Mouse (Mus musculus) layer of hippocampus, adult 2 months (tissue): ENCODE results near the gene Gpr25. TPM values are rescaled to one million over a fixed set of nuclear protein-coding genes. Genes with fewer than 3 reads are reported as not detected.

ENCODE experiments used
- DNase-seq, 2 experiments: peaks; one replicate each; pipeline ENCODE4 v3.0.0; 2022; ENCODE audit warnings: low spot score in 2 of 2
- H3K27ac ChIP-seq: fragments of 200-600 bp; 2 replicates; pipeline ENCODE4 v1.8.1; 2022
- H3K4me3 ChIP-seq: fragments of 200-600 bp; 2 replicates; pipeline ENCODE4 v1.8.1; 2022; ENCODE audit warnings: mild to moderate bottlenecking
- CTCF ChIP-seq: fragments of 200-600 bp; conservative IDR thresholded peaks from 2 replicates; pipeline ENCODE4 v1.8.1; 2022; ENCODE audit warnings: antibody characterized with exemption, mild to moderate bottlenecking, moderate library complexity
- total RNA-seq, 2 experiments: library from RNA; stranded (reverse); gene quantifications; 2 replicates each; pipeline ENCODE4 v1.2.3; 2021

The Gpr25 gene
- total RNA-seq, 2 experiments from 2014 or later, result 5.0 to 5.5 TPM

- TF ChIP-seq CTCF, result no peak
Observed at GRCm38 (mm10) chr1:136229040-136229373, 31.7 kb downstream of the Gpr25 start.

DNA sequence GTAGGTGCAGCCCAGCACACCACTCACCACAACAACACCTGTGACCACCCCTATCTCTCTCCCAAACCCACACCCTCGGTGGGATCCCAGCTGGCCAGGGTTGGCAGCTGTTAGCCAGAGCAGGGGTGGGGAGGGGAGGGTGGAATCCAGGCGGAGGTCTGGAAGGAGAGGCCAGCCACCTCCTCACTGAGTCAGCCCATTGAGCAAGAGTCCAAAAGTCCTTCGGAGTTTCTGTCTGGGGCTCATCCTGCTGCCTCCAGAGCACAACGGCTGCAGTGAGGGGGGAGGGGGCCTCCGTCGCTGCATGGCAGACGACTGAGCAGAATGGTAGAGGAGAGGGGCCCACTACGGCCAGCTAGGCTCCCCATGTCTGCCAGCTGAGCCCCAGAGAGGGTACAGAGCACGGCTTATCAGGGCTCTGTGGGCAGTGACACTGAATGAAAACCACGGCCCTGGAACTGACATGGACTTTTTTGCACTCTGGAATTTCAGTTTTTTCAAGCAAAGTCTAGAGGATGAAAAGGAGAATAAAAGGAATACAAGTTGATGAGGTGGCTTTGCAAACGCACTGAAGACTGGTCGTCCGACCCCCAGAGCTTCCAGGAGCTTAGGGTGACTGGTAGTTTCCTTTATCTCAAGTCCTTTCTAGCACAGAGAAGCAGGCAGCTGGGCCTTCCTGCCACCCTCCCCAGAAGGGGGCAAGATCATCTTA lies 32.2 kb downstream of the Gpr25 start:
- Histone ChIP-seq H3K27ac (no peak overlapping the region), H3K4me3 (no peak overlapping the region)
- DNase-seq, result no peak
- no peak for TF ChIP-seq CTCF

More at GRCm38 (mm10) chr1:136229040-136229373, 31.7 kb downstream of the Gpr25 start:
- Histone ChIP-seq H3K4me3 (no peak overlapping the region), H3K27ac (no peak overlapping the region)
- DNase-seq, result no peak

GRCm38 (mm10) chr1:136227870-136228269 lies 32.8 kb downstream of the Gpr25 start:
- no peak for TF ChIP-seq CTCF
- DNase-seq, result no peak
- no peak overlapping the region for H3K27ac ChIP-seq
- no peak overlapping the region for H3K4me3 ChIP-seq

DNA sequence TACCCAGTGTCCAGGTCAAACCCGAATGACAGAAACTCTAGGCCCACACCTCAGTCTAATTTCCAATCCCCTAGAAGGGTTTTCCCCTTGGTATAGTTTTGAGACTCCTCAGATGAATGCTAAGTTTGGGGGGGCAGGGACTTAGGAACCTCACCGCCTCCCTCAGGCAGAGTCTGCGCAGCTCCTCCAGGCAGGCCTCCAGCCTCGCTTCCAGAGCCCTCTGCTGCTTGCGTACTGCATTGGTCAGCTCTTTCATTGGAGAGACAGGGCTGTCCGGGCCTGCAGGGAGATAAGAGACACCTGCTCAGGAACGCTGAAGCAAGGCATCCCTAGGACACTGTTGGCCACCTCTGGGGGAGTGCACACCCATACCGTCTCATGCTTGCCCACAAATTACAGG lies 34.0 kb downstream of the Gpr25 start:
- no peak for DNase-seq

DNA sequence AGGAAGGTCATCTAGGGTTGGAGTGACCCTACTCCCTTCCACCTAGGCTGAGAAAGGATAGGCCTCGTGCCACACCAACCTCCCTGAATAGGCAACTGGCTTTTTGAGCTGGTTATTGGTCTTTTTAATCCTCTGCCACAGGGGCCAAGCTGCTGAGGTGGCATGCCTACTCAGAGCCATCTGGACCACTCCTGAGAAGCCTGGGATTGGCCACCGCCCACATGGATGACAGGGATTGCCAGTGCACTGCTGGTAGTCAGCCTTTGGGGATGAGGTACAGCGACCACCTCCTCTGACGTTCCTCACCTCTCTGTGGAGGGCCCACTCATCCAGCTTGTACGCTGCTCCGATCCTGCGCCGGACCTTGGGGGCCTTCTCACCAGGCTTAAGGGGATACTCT lies 34.8 kb downstream of the Gpr25 start:
- Histone ChIP-seq H3K4me3 (no peak overlapping the region), H3K27ac (no peak overlapping the region)
- no peak for DNase-seq
- TF ChIP-seq CTCF, result no peak

More for the DNA sequence above, 34.0 kb downstream of the Gpr25 start:
- TF ChIP-seq CTCF, result no peak
- H3K4me3 ChIP-seq, result no peak overlapping the region
- H3K27ac ChIP-seq, result no peak overlapping the region

- no peak for DNase-seq
- TF ChIP-seq CTCF, result no peak
- H3K27ac ChIP-seq, result no peak overlapping the region
- H3K4me3 ChIP-seq, result no peak overlapping the region
Observed at GRCm38 (mm10) chr1:136223758-136224342, 36.8 kb downstream of the Gpr25 start.

DNA sequence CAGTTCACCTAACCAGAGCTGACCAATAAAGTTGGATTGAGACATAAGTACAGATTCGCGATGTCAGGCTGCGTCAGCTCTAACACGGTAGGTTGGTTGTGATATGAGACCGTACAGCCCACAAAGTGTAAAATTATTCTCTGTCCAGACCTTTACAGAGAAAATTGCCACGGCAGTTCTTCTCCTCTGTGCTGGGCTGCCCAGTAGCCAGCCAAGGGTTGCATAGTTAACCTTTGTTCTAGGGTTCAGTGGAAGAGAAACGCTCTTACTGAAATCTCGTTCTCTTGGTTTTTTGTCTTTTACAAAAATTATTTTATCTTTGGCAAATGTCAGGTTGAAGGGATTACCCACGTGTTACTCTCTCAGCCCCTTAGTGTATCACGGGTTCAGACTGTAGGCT lies 38.3 kb downstream of the Gpr25 start:
- Histone ChIP-seq H3K4me3 (no peak overlapping the region), H3K27ac (no peak overlapping the region)
- no peak for TF ChIP-seq CTCF
- no peak for DNase-seq

DNA sequence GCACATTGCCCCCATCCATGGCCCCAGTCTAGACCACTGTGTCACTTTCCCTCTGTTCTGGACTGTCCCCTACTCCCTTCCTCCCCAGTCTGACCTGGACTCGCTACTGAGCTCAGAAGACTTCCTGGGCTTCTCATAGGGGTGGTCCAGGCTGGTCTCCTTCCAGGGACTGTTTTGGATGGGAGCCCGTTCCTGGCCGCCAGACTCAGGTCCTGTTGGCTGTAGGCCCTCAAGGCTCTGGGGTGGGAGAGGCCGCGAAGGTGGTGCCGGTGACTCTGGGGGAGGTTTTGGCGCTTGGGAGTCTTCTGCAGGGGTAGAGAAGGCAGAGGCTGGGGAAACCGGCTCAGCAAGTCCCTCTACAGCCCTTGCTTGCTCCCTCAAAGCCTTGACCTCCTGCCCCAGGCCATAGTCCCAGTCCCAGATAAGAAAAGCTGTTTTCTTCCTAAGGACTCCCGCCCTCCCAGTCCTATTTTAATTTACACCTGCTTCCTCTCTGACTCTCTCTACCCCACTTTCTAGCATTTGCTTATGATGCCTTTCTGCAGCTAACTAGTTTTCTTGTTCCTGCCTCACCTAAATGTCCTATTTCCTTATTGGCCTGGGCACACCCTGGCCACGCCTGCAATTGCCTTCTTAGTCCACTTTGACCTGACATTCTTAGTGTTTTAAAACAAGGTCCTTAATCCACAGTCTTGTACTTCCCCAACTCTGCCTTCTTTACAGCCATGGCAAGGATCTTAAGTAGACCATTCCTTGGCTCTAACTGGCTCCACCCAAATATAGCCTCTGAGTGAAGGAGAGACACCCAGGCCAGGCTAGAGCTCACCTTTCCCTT lies 40.4 kb downstream of the Gpr25 start:
- no peak for DNase-seq
- no peak overlapping the region for H3K4me3 ChIP-seq
- TF ChIP-seq CTCF, result no peak
- H3K27ac ChIP-seq, result no peak overlapping the region

- DNase-seq, result no peak
- no peak overlapping the region for H3K4me3 ChIP-seq
- H3K27ac ChIP-seq, result no peak overlapping the region
- no peak for TF ChIP-seq CTCF
Observed at GRCm38 (mm10) chr1:136214304-136214703, 46.4 kb downstream of the Gpr25 start.

GRCm38 (mm10) chr1:136212803-136213202 lies 47.9 kb downstream of the Gpr25 start, which contains the start of gene Mroh3:
Gene Mroh3, minus strand, starts transcription at chr1:136212828.
- no peak within 1 kb of the TSS for H3K27ac ChIP-seq
- DNase-seq, result peak; percentile 33 to 54
- no peak within 1 kb of the TSS for H3K4me3 ChIP-seq
- TF ChIP-seq CTCF, result peak; percentile 85

Other genes starting within 250 kb of the Gpr25 start
- gene Ascl5, start 210.1 kb downstream of the Gpr25 start, total RNA-seq, result not detected
- under 1 TPM; 0.49 to 0.77 TPM for gene Cacna1s, start 208.1 kb downstream of the Gpr25 start, total RNA-seq
- gene Kif21b, start 129.5 kb downstream of the Gpr25 start, total RNA-seq, result 10 to 100 TPM; 33.9 to 36.5 TPM
- 1 to 10 TPM; 1.3 to 1.5 TPM for gene Mroh3, start 48.0 kb downstream of the Gpr25 start, total RNA-seq
- 1 to 10 TPM; 3.0 to 3.2 TPM for gene Inava, start 26.6 kb downstream of the Gpr25 start, total RNA-seq
- 100 to 1,000 TPM; 132 to 141 TPM for gene Camsap2, start 85.2 kb upstream of the Gpr25 start, total RNA-seq
- gene Ddx59, start 154.4 kb upstream of the Gpr25 start, total RNA-seq, result 10 to 100 TPM in 1 of 2 experiments, 1 to 10 TPM in 1; 9.7 to 11.2 TPM
- under 1 TPM; 0.12 to 0.20 TPM for gene Kif14, start 205.5 kb upstream of the Gpr25 start, total RNA-seq